Mouse (Mus musculus) forelimb bud, embryonic 11.5 days (tissue): Measurements from ENCODE around the gene Prkaa2.
A peak's percentile ranks its signal among the peaks of the same experiment; 100 is the strongest.

Experiments used
- DNase-seq: peaks from one replicate; pipeline ENCODE4 v3.0.0-alpha.2; 2012; ENCODE audit warnings: low read depth, low spot score

Prkaa2 gene

DNA sequence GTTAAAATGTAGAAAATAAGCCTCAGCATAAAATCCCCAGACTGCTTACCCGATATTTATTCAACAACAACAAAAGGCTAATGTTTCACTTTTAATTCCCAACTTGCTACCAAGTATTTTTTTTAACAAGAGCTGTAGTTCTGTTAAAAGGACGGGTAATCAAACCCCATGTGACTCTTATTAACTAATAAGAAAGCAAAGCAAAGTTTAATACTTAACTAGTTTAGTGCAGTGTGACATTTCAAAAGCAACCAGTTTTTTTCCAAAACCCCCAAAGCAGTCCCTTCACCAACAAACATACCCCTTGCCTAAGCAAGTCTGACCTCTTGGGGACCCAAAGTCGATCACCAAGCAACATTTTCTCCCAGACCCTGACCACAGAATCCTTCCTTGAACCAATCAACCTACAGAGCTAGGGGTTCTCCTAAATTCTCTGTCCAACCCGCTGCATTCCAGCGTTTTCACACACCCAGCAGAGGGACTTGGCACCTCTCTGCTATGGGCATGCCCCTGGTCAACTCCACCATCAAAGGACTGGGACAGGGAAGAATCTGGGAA is 970 bp downstream of the Prkaa2 start:
- no peak for DNase-seq

GRCm38 (mm10) chr4:105107943-105108640 is 1.6 kb downstream of the Prkaa2 start:
- DNase-seq: no peak

- DNase-seq: no peak
These were observed 5.4 kb downstream of the Prkaa2 start for GRCm38 (mm10) chr4:105104099-105104872.

GRCm38 (mm10) chr4:105101337-105101688 is 8.4 kb downstream of the Prkaa2 start:
- DNase-seq: no peak

- no peak for DNase-seq
These were observed 9.0 kb downstream of the Prkaa2 start for GRCm38 (mm10) chr4:105100508-105101336.

DNA sequence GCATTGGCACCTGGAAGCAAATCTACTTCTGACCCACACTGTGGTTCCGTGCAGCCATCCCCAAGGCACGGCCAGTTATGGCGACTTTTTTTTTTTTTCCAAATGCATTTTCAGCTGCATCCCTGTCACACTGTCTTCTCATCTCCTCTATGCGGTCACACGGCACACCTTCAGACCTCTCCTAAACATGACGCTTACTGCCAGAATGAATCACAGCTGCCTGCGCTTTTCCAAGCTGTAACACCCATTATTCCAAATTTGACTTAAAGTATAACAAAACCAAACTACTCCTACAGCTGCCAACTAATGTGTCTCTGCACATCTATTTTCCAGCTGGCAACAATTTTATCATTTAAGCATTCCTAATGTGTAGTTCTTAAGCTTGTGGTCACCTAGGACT is 11.0 kb downstream of the Prkaa2 start:
- no peak for DNase-seq

- DNase-seq: no peak
These were observed 11.5 kb downstream of the Prkaa2 start for GRCm38 (mm10) chr4:105098158-105098557.

DNA sequence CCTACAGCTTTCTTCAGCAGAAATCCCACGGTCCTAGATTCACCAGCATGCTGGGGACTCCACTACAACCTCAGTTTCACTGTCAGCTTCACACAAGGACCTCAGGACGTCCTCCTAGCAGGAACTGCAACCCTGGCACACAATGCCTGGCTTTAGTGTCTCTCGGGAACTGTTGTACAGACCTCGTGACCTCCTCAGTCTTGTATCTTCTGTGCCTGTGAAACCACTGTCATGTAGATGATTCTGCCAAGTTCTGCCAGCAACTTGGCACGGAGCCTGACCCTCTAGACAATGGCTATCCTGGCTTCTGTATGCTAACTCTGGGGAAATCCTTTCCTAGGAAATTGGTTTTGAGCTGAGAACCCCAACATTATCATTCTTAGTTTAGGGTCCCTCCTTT is 14.4 kb downstream of the Prkaa2 start:
- DNase-seq: no peak

DNA sequence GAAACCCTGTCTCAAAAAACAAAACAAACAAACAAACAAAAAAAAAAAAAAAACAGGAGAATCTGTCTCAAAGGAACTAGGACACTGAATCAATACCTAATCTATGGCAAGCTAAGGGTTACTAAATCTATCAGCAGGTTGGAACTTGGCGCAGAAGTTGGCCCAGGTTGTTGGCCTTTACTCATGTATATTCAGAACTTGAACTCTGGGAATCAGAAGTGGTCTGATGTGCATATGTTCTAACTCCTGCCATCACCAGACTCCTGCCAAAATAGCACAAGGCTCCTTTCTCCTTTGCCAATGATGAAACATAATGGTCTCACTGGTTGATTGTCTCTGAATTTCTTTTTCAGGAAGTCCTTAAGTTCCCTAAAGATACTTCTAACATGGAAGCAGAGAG is 15.7 kb downstream of the Prkaa2 start:
- DNase-seq: no peak

DNA sequence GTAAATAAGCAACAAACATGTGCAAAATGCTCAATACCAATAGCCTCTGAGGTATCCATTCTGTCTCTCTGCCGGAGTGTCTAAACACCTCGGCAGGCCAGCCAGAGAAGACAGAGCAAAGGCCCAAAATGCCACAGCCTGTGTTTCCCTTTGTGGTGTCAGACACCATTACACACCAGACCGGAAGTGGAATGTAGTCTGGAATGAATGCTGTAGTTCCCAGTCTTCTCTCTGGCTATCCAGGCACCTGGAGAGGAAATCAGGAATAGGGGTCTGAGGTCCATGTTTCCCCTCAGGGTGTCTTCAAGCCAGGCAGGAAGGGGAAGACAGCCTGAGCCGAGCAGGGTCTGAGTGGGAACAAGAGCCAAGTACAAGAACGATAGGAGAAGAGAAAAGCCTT is 19.3 kb downstream of the Prkaa2 start:
- no peak for DNase-seq

DNA sequence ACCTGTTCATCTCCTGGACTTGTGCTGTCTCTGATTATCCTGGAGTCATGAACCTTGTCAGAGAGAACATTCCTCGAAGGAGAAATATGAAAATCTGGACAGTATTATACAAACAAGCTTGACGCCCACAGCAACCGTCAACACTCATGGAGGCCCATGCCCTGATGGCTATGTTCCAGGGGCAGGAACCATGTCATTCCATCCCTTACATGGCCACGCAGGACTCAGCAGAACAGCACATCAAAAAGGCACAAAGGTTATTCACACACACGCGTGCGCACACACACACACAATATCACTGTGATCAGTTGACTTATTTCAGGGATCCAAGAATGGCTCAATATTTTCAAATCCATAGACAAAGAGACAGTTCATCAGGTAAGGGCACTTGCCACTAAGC is 20.3 kb downstream of the Prkaa2 start:
- no peak for DNase-seq

DNA sequence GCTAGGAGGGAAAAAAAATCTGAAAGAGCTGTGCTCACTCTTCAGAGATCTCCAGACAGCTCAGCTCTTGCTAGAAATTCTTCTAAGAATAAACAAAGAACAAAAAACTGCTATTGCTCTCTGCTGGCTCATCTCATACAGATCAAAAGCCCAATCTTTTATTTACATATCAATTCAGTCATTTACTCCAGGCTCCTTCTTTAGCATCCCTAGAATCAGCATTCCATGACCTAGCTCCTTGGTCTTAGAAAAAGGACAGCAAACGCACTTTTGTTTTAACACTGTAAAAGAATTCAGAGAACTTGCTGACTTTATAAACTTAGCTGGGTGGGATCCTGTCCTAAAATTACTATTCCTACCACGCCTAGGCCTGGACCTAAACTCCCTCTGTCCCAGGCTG is 21.0 kb downstream of the Prkaa2 start:
- DNase-seq: no peak

DNA sequence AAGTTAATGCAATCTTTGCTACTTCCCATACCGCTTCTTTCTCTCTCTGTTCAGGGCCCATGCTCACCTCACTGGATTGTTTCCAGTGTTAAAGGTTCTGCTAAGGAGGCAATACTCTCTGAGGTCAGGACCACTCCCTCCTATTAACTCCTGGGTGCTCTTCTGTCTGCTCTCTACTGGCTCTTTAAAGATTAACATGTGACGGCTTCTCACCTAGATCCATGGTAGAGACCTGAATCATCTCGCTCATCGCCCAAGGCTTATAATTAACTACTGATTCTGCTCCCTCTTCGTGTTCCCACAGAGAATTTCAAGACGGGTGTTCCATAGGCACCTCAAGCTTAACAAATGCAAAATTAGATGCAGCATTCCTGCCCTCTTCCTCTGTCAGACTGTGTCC is 33.5 kb downstream of the Prkaa2 start:
- no peak for DNase-seq

GRCm38 (mm10) chr4:105071761-105072427 is 37.8 kb downstream of the Prkaa2 start:
- DNase-seq: no peak

DNA sequence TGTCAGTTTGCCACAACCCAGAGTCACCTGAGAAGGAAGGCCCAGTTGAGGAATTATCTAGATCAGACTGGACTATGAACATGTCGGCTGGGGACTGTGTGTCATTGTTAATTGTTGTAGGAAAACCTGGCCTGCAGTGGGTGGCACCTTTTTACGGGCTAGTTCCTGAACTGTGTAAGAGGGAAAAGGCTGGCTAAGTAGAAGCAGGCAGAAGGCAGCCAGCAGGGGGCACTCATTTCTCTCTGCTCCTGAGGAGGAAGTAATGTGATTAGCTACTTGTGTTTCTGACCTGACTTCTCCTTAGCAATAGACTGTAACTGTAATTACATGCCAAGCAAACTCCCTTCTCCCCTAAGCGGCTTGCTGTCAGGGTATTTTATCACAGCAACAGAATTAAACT is 38.7 kb downstream of the Prkaa2 start:
- peak; percentile 72 for DNase-seq

DNA sequence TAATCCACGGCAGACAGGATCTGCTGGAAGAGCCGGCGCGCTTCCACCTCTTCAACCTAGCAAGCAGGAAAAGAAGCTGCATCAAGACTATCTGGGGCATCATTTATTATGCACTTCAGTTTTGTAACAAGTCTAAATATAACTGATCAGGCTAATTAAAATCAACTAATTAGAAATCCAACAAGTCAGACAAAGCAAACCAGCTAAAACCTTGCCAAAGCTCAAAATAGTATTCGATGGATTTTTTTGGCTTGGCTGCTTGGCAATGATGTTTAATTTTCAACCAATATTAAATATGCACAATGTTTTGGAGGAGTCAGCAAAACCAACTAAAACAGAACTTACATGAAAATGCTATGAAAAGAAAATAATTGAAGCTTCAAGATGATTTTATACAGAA is 58.4 kb downstream of the Prkaa2 start:
- no peak for DNase-seq

DNA sequence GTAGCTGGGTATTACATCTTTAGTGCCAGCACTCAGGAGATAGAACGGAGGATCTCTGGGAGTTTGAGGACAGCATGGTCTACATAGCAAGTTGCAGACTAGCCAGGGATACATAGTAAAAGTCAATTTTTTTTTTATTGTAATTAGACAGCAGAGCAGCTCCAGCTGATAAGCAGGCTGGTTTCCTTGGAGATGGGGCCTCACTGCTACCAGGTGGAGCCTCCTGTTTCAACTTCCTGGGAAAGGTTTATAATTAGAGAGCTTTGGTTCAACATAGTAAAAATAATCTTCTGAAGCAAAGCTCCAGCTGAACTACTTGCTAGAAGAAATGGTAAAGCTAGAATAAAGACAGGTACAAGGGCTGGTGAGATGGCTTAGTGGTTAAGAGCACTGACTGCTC is 59.6 kb downstream of the Prkaa2 start:
- DNase-seq: no peak

DNA sequence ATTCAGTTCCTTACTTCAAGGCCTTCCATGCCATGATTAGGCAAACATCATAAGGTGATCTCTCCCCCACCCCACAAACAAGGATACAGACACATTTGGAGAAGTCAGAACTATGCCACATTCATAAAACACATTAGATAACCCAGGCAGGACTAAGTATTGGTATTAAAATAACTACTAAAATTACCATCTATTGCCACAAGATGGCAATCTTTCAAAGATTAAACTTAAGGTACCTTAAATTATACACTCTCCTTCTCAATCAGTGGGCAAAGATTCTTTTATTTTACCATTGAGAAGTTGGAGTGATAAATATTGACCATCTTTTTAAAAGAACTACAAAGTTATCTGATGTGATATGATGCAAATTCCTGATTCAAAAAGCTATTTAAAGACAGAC is 75.4 kb downstream of the Prkaa2 start:
- peak; percentile 17 for DNase-seq

GRCm38 (mm10) chr4:105033153-105033552 is 76.5 kb downstream of the Prkaa2 start:
- no peak for DNase-seq

GRCm38 (mm10) chr4:105031104-105031503 is 78.6 kb downstream of the Prkaa2 start:
- no peak for DNase-seq

GRCm38 (mm10) chr4:105027278-105027677 is 82.4 kb downstream of the Prkaa2 start:
- no peak for DNase-seq
